Comparison of ENCODE assay signal across 14 mouse cellular contexts in the genomic region with DNA sequence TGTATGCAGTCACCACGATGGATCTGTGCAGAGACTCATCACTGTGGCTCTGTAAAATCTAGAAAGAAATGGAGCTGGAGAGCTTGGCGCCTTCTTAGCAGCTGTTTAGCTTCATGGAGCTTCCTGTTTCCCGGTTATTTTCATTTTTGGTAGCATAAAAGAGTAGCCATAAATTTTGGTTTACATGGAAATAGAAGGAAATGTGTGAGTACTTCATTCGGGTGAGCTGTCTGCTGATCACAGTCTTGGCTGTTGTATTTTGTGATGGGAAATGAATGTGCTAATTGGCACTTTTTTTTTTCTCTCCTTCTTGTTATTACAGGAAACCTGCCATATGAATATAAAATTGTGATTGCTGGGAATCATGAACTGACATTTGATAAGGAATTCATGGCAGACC.
"Had no signal": no experiment of that assay in that cellular context is flagged by ENCODE, and none has a peak within 500 bp of the region (broad histone marks: within the 10 kb centered on the region; RNA-seq: fewer than 3 reads in every experiment).

No protein-coding gene starts in this region.

- H3K27me3 ChIP-seq: kidney, embryonic 15.5 days; limb, embryonic 13.5 days; midbrain, embryonic 13.5 days; neural tube, embryonic 13.5 days; stomach, embryonic 15.5 days had no signal

- H3K4me3 ChIP-seq: kidney, embryonic 15.5 days; limb, embryonic 13.5 days; midbrain, embryonic 13.5 days; neural tube, embryonic 13.5 days; stomach, embryonic 15.5 days had no signal

- H3K4me2 ChIP-seq: kidney, embryonic 15.5 days; limb, embryonic 13.5 days; midbrain, embryonic 13.5 days; neural tube, embryonic 13.5 days; stomach, embryonic 15.5 days had no signal

- ATAC-seq: midbrain, embryonic 13.5 days had no signal

- H3K9ac ChIP-seq: kidney, embryonic 15.5 days; limb, embryonic 13.5 days; liver, embryonic 14.5 days; midbrain, embryonic 13.5 days; neural tube, embryonic 13.5 days; stomach, embryonic 15.5 days had no signal

- DNase-seq: kidney, adult 11 months; kidney, postnatal 36 days; left cerebral cortex, postnatal 4 days; lung, adult 18-20 months; retina, postnatal 1 day; right cerebral cortex, postnatal 4 days; spleen, adult 18-20 months; thymus, postnatal 36 days had no signal

- H3K4me1 ChIP-seq: stomach, embryonic 15.5 days had no signal

- H3K9me3 ChIP-seq: kidney, embryonic 15.5 days; limb, embryonic 13.5 days; midbrain, embryonic 13.5 days; neural tube, embryonic 13.5 days; stomach, embryonic 15.5 days had no signal

- H3K36me3 ChIP-seq: kidney, embryonic 15.5 days; limb, embryonic 13.5 days; stomach, embryonic 15.5 days had no signal

- H3K27ac ChIP-seq: limb, embryonic 13.5 days; liver, embryonic 14.5 days; midbrain, embryonic 13.5 days; neural tube, embryonic 13.5 days; stomach, embryonic 15.5 days had no signal
